Mouse (Mus musculus) forebrain, embryonic 11.5 days (tissue): ENCODE measurements around the gene Gm17364. TPM values are rescaled to one million over a fixed set of nuclear protein-coding genes. Genes with fewer than 3 reads are reported as not detected.

Experiments used
- ATAC-seq: fragments of 200-750 bp; cut with Nextera tagmentation; replicated peaks from 2 replicates; pipeline ENCODE4 v1.8.0; 2017; ENCODE audit warnings: moderate TSS enrichment; ENCODE audit not compliant: low FRiP score
- DNase-seq: peaks from one replicate; pipeline ENCODE4 v3.0.0-alpha.2; 2017; ENCODE audit warnings: low spot score
- H3K27ac ChIP-seq: fragments of 300-500 bp; sonication (generic); 2 replicates; pipeline ENCODE4 v1.5.1; 2014; ENCODE audit warnings: low read depth, low read length
- H3K27me3 ChIP-seq: fragments of 300-500 bp; sonication (generic); 2 replicates; pipeline ENCODE4 v1.6.1; 2014; ENCODE audit warnings: mild to moderate bottlenecking, low read length, mixed read lengths; ENCODE audit not compliant: control insufficient read depth, insufficient read depth
- H3K36me3 ChIP-seq: fragments of 300-500 bp; sonication (generic); 2 replicates; pipeline ENCODE4 v1.6.1; 2014; ENCODE audit warnings: mild to moderate bottlenecking, low read length, moderate library complexity, mixed read lengths; ENCODE audit not compliant: control insufficient read depth, insufficient read depth
- H3K4me1 ChIP-seq: fragments of 300-500 bp; sonication (generic); replicated peaks from 2 replicates; pipeline ENCODE4 v1.6.1; 2014; ENCODE audit warnings: low read length, mixed read lengths; ENCODE audit not compliant: control insufficient read depth, insufficient read depth
- H3K4me2 ChIP-seq: fragments of 300-500 bp; sonication (generic); 2 replicates; pipeline ENCODE4 v1.6.1; 2014; ENCODE audit warnings: low read depth, mild to moderate bottlenecking, low read length, moderate library complexity, mixed read lengths; ENCODE audit not compliant: severe bottlenecking
- H3K4me3 ChIP-seq: fragments of 300-500 bp; sonication (generic); 2 replicates; pipeline ENCODE4 v1.5.1; 2014; ENCODE audit warnings: low read depth, low read length
- H3K9ac ChIP-seq: fragments of 300-500 bp; sonication (generic); 2 replicates; pipeline ENCODE4 v1.6.1; 2014; ENCODE audit warnings: low read length
- H3K9me3 ChIP-seq: fragments of 300-500 bp; sonication (generic); 2 replicates; pipeline ENCODE4 v1.6.1; 2016; ENCODE audit warnings: low read length, mixed read lengths; ENCODE audit not compliant: control insufficient read depth
- WGBS: fragments of 180-500 bp; shearing (Covaris S2); extraction: QIAGEN DNeasy Blood & Tissue Kit; methylation state at CpG from one replicate; pipeline ENCODE4 v1.1.7; 2014; 5-methylcytosine and 5-hydroxymethylcytosine counted together
- polyA plus RNA-seq: library from polyadenylated mRNA; unstranded; fragments of >200 nt; fragmentation: Nextera tagmentation; extraction: Ambion mirVana; gene quantifications from 2 replicates; pipeline ENCODE4 v1.2.1, GENCODE M21; 2014

Gm17364 gene
- polyA plus RNA-seq, 1 experiment from 2014 or later: not detected

DNA sequence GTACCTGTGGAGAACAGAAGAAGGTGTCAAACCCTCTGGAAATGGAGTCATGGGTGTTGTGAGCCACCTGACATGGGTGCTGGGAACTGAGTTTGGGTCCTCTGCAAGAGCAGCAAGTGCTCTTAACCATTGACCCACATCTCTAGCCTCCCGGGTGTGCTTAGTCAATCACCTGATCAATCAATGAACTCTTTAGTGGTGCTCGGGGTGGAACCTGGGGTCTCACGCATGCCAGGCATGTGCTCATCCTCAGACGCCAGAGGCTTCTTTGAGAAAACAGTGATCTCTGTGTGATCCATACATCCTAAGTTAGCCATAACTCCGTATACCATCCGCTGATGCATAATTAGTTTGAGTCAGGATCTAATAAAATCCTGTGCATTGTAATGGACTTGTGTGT, 38.6 kb downstream of the Gm17364 start:
- Histone ChIP-seq H3K27ac (no peak overlapping the region), H3K9me3 (no peaks in the 10 kb centered on the region), H3K9ac (no peak overlapping the region), H3K36me3 (no peaks in the 10 kb centered on the region), H3K4me2 (no peak overlapping the region), H3K4me1 (no peaks in the 10 kb centered on the region), H3K4me3 (no peak overlapping the region), H3K27me3 (no peaks in the 10 kb centered on the region)
- DNase-seq (no peak), ATAC-seq (no peak)
- WGBS: 88% methylated on average over 6 of the region's 6 CpGs

GRCm38 (mm10) chr13:41233241-41233640, 40.5 kb downstream of the Gm17364 start:
- Histone ChIP-seq H3K36me3 (no peaks in the 10 kb centered on the region), H3K4me1 (no peaks in the 10 kb centered on the region), H3K9me3 (no peaks in the 10 kb centered on the region), H3K4me2 (no peak overlapping the region), H3K27me3 (no peaks in the 10 kb centered on the region), H3K9ac (no peak overlapping the region), H3K4me3 (no peak overlapping the region), H3K27ac (no peak overlapping the region)
- no peak for ATAC-seq
- no peak for DNase-seq
- 93% methylated on average over 7 of the region's 7 CpGs for WGBS

DNA sequence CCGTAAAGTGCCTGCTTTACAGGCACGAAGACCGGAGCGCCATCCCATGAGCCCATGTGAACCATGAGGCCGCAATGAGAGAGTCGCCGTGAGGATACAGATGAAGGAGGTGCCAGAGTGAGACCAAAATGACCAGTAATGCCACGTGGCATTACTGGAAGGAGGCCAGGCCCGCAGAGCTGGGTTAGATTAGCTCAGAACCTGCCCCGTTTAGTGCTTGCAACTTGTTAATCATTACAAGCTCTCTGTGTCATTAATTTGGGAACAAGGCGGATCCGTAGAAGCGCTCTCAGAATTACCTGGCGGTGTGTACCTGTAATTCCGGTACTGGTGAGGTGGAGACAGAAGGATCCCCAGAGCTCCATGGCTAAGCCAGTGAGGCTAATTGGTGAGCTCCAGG, 41.6 kb downstream of the Gm17364 start:
- Histone ChIP-seq H3K9me3 (no peaks in the 10 kb centered on the region), H3K36me3 (no peaks in the 10 kb centered on the region), H3K4me3 (no peak overlapping the region), H3K4me2 (no peak overlapping the region), H3K4me1 (no peaks in the 10 kb centered on the region), H3K9ac (no peak overlapping the region), H3K27me3 (no peaks in the 10 kb centered on the region), H3K27ac (no peak overlapping the region)
- ATAC-seq (no peak), DNase-seq (no peak)
- 94% methylated on average over 15 of the region's 15 CpGs for WGBS

- WGBS: 90% methylated on average over 12 of the region's 12 CpGs
- no peak overlapping the region for H3K9ac ChIP-seq
- no peaks in the 10 kb centered on the region for H3K27me3 ChIP-seq
- no peaks in the 10 kb centered on the region for H3K4me1 ChIP-seq
- DNase-seq: no peak
- ATAC-seq: no peak
- no peaks in the 10 kb centered on the region for H3K36me3 ChIP-seq
- H3K27ac ChIP-seq: no peak overlapping the region
- no peak overlapping the region for H3K4me3 ChIP-seq
- H3K9me3 ChIP-seq: no peaks in the 10 kb centered on the region
- H3K4me2 ChIP-seq: no peak overlapping the region
Measured at GRCm38 (mm10) chr13:41231389-41231983, 42.3 kb downstream of the Gm17364 start.

DNA sequence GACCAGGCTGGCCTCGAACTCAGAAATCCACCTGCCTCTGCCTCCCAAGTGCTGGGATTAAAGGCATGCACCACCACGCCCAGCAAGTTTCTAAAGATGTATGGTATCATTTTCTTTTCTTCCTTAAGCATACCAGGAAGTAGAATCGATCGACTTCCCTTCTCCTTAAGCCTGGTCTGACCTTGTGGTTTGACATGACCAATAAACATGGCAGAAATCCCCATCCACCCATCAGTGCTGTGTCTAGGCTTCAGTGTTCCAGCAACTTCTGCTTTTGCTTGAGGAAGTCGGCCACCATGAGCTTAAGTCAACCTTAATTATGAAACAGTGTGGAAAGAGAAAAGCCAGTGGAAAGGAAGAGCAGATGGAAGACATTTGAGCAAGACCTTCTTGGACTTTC, 43.5 kb downstream of the Gm17364 start:
- no peak for DNase-seq
- WGBS: 85% methylated on average over 5 of the region's 5 CpGs
- ATAC-seq: no peak

GRCm38 (mm10) chr13:41228060-41228459, 45.7 kb downstream of the Gm17364 start:
- DNase-seq: no peak
- Histone ChIP-seq H3K4me3 (no peak overlapping the region), H3K27ac (no peak overlapping the region), H3K4me2 (no peak overlapping the region), H3K27me3 (no peaks in the 10 kb centered on the region), H3K4me1 (no peaks in the 10 kb centered on the region), H3K36me3 (no peaks in the 10 kb centered on the region), H3K9ac (no peak overlapping the region), H3K9me3 (no peaks in the 10 kb centered on the region)
- WGBS: 89% methylated on average over 5 of the region's 5 CpGs
- no peak for ATAC-seq

More for the DNA sequence above, 43.5 kb downstream of the Gm17364 start:
- no peaks in the 10 kb centered on the region for H3K27me3 ChIP-seq
- no peak overlapping the region for H3K27ac ChIP-seq
- no peak overlapping the region for H3K4me2 ChIP-seq
- H3K4me1 ChIP-seq: no peaks in the 10 kb centered on the region
- H3K9ac ChIP-seq: no peak overlapping the region
- no peak overlapping the region for H3K4me3 ChIP-seq
- H3K36me3 ChIP-seq: no peaks in the 10 kb centered on the region
- no peaks in the 10 kb centered on the region for H3K9me3 ChIP-seq

- Histone ChIP-seq H3K27ac (no peak overlapping the region), H3K36me3 (no peaks in the 10 kb centered on the region), H3K4me3 (no peak overlapping the region), H3K9me3 (no peaks in the 10 kb centered on the region; the same call in 1 of the 2 replicates), H3K4me1 (no peaks in the 10 kb centered on the region), H3K9ac (no peak overlapping the region), H3K4me2 (no peak overlapping the region), H3K27me3 (no peaks in the 10 kb centered on the region)
- 88% methylated on average over 5 of the region's 5 CpGs for WGBS
- DNase-seq: no peak
- ATAC-seq: no peak
Measured at GRCm38 (mm10) chr13:41226513-41226912, 47.3 kb downstream of the Gm17364 start.

Other genes with a start within 250 kb of the Gm17364 start
- gene Mak, start 194.3 kb downstream of the Gm17364 start, polyA plus RNA-seq: 0.87 and 1.6 TPM in 2 replicates
- gene Gcm2, start 162.9 kb downstream of the Gm17364 start, polyA plus RNA-seq: not detected in 2 replicates
- gene Sycp2l, start 159.7 kb downstream of the Gm17364 start, polyA plus RNA-seq: not detected in 2 replicates
- gene Elovl2, start 53.6 kb downstream of the Gm17364 start, polyA plus RNA-seq: 52.8 and 55.4 TPM in 2 replicates
- gene Smim13, start 24.1 kb downstream of the Gm17364 start, polyA plus RNA-seq: 13.1 and 14.3 TPM in 2 replicates
- gene Nedd9, start 213.4 kb upstream of the Gm17364 start, polyA plus RNA-seq: 26.7 and 27.0 TPM in 2 replicates